Mouse (Mus musculus) liver, embryonic 14.5 days (tissue): ENCODE results near the gene Grm8.

ENCODE experiments used
- CTCF ChIP-seq: IDR thresholded peaks from 2 replicates; pipeline ENCODE4 v1.5.1; 2016; ENCODE audit warnings: antibody characterized with exemption, low read depth, control low read depth
- EP300 ChIP-seq: IDR thresholded peaks from 2 replicates; pipeline ENCODE4 v1.6.1; 2016; ENCODE audit warnings: antibody characterized with exemption, low read depth

- no peak for TF ChIP-seq CTCF
- no peak for TF ChIP-seq EP300
These were observed 652 bp downstream of the Grm8 start for GRCm38 (mm10) chr6:28134251-28134801.
